Comparison of ENCODE assay signal across 9 mouse cellular contexts in the genomic region with DNA sequence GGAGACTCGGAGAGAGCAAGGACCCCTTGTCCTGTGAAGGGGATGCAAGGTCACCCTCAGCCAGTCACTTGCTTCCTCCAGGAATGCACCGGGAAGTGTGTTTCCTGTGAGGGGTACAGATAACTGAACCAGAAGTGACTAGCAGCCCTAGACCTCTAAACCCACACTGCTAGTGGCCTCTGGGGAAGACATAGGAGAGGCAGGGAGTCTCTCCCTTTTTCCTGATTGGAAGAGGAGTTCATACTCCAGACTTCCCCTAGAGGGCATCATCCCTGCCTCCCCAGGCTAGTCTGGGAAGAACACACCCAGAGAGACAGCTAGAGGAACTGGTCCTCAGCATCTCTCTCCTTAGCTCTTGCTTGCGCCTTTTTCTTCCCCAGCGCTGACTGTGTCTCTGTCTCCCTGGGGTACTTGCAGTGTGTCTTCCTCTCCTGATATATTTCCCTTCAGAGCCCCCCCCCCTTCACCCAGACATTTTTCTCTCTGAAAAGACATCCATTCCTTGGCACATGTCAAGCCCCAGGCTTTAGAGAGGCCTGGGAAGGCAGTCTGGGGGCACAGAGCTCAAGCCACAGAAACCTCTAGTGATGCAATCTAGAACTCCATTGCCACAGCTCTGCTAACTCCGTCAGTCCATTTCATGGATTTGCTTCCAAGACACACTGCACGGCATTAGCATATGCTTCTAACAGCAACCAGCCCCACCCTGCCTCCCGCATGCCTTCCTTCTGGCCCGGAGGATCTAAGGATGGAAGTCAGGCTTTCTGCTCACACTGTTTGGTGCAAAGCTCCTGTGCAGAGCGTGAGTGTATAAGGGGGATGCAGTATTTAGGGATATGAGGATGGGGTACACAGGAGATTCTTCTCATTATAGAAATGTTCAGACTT. TPM values are rescaled to one million over a fixed set of nuclear protein-coding genes. Genes with fewer than 3 reads are reported as not detected.
A peak's percentile ranks its signal among the peaks of the same experiment; 100 is the strongest.
DNase-seq lines count a peak whose midpoint lies in the region; ATAC-seq lines count a peak whose summit lies in the region.
"Had no signal": no experiment of that assay in that cellular context is flagged by ENCODE, and none has a peak within 500 bp of the region (broad histone marks: within the 10 kb centered on the region; RNA-seq: fewer than 3 reads in every experiment).

No protein-coding gene starts in this region.

- peak; percentile 10; the same call in 1 of the 2 replicates for ATAC-seq in forebrain, embryonic 14.5 days
- ATAC-seq in midbrain, embryonic 14.5 days (ENCODE audit: low FRiP score, low TSS enrichment): no peak
- ATAC-seq in midbrain, embryonic 15.5 days (replicated peaks): no peak
- no peak for ATAC-seq in embryonic facial prominence, embryonic 11.5 days (replicated peaks; ENCODE audit: insufficient number of reproducible peaks, low FRiP score, low TSS enrichment, low read depth)

- H3K27ac ChIP-seq in forebrain, embryonic 14.5 days (ENCODE audit: low read depth, low read length): no peak overlapping the region
- no peak overlapping the region for H3K27ac ChIP-seq in forebrain, embryonic 10.5 days
- H3K27ac ChIP-seq in midbrain, embryonic 14.5 days (replicated peaks; ENCODE audit: low read depth, low read length): no peak overlapping the region
- H3K27ac ChIP-seq in midbrain, embryonic 15.5 days: no peak overlapping the region
- H3K27ac ChIP-seq in embryonic facial prominence, embryonic 11.5 days (replicated peaks; ENCODE audit: low read depth, low read length): no peak overlapping the region
- H3K27ac ChIP-seq: neural tube, embryonic 12.5 days had no signal

- 74% methylated on average over 9 of the region's 9 CpGs for WGBS in forebrain, embryonic 14.5 days
- WGBS in forebrain, embryonic 10.5 days: 76% methylated on average over 9 of the region's 9 CpGs
- WGBS in midbrain, embryonic 14.5 days: 68% methylated on average over 9 of the region's 9 CpGs
- WGBS in midbrain, embryonic 15.5 days: 69% methylated on average over 9 of the region's 9 CpGs
- WGBS in embryonic facial prominence, embryonic 11.5 days: 68% methylated on average over 9 of the region's 9 CpGs

- no peak overlapping the region for H3K4me2 ChIP-seq in forebrain, embryonic 14.5 days (ENCODE audit: low read length)
- H3K4me2 ChIP-seq in midbrain, embryonic 14.5 days (ENCODE audit: low read length): no peak overlapping the region
- H3K4me2 ChIP-seq in midbrain, embryonic 15.5 days: no peak overlapping the region
- no peak overlapping the region for H3K4me2 ChIP-seq in embryonic facial prominence, embryonic 11.5 days (ENCODE audit: low read depth, low read length)
- H3K4me2 ChIP-seq: neural tube, embryonic 12.5 days had no signal

- H3K4me3 ChIP-seq in forebrain, embryonic 14.5 days (ENCODE audit: low read depth, low read length): no peak overlapping the region
- no peak overlapping the region for H3K4me3 ChIP-seq in forebrain, embryonic 10.5 days
- H3K4me3 ChIP-seq in midbrain, embryonic 14.5 days (replicated peaks; ENCODE audit: low read depth, low read length): no peak overlapping the region
- no peak overlapping the region for H3K4me3 ChIP-seq in midbrain, embryonic 15.5 days
- H3K4me3 ChIP-seq in embryonic facial prominence, embryonic 11.5 days (ENCODE audit: low read depth, low read length): no peak overlapping the region
- H3K4me3 ChIP-seq: neural tube, embryonic 12.5 days had no signal

- no peaks in the 10 kb centered on the region for H3K4me1 ChIP-seq in forebrain, embryonic 14.5 days (ENCODE audit: control insufficient read depth, insufficient read depth, low read length)
- H3K4me1 ChIP-seq in forebrain, embryonic 10.5 days: peaks cover 9% of the 10 kb centered on the region; the same call in 1 of the 2 replicates
- H3K4me1 ChIP-seq in midbrain, embryonic 14.5 days (ENCODE audit: control insufficient read depth, insufficient read depth, low read length): no peaks in the 10 kb centered on the region
- no peaks in the 10 kb centered on the region for H3K4me1 ChIP-seq in midbrain, embryonic 15.5 days
- no peaks in the 10 kb centered on the region for H3K4me1 ChIP-seq in embryonic facial prominence, embryonic 11.5 days (ENCODE audit: control insufficient read depth, insufficient read depth, low read length)
- H3K4me1 ChIP-seq: neural tube, embryonic 12.5 days had no signal

- H3K36me3 ChIP-seq in forebrain, embryonic 14.5 days (ENCODE audit: control insufficient read depth, insufficient read depth, low read length): no peaks in the 10 kb centered on the region
- no peaks in the 10 kb centered on the region for H3K36me3 ChIP-seq in forebrain, embryonic 10.5 days (replicated peaks)
- H3K36me3 ChIP-seq in midbrain, embryonic 14.5 days (ENCODE audit: control insufficient read depth, insufficient read depth, low read length): no peaks in the 10 kb centered on the region
- H3K36me3 ChIP-seq in midbrain, embryonic 15.5 days (replicated peaks): no peaks in the 10 kb centered on the region
- H3K36me3 ChIP-seq in embryonic facial prominence, embryonic 11.5 days (replicated peaks; ENCODE audit: control insufficient read depth, insufficient read depth, low read depth, low read length): no peaks in the 10 kb centered on the region
- H3K36me3 ChIP-seq: neural tube, embryonic 12.5 days had no signal

- no peaks in the 10 kb centered on the region for H3K9me3 ChIP-seq in forebrain, embryonic 14.5 days (replicated peaks; ENCODE audit: control insufficient read depth, low read length)
- no peaks in the 10 kb centered on the region for H3K9me3 ChIP-seq in forebrain, embryonic 10.5 days
- H3K9me3 ChIP-seq in midbrain, embryonic 14.5 days (ENCODE audit: control insufficient read depth, low read length): no peaks in the 10 kb centered on the region
- no peaks in the 10 kb centered on the region for H3K9me3 ChIP-seq in midbrain, embryonic 15.5 days
- H3K9me3 ChIP-seq in embryonic facial prominence, embryonic 11.5 days (replicated peaks; ENCODE audit: control insufficient read depth, low read length): no peaks in the 10 kb centered on the region
- H3K9me3 ChIP-seq: neural tube, embryonic 12.5 days had no signal

- H3K9ac ChIP-seq in forebrain, embryonic 14.5 days (ENCODE audit: low read length): no peak overlapping the region
- no peak overlapping the region for H3K9ac ChIP-seq in midbrain, embryonic 14.5 days (replicated peaks; ENCODE audit: low read length)
- no peak overlapping the region for H3K9ac ChIP-seq in midbrain, embryonic 15.5 days
- H3K9ac ChIP-seq in embryonic facial prominence, embryonic 11.5 days (replicated peaks; ENCODE audit: low read length): no peak overlapping the region
- H3K9ac ChIP-seq: neural tube, embryonic 12.5 days had no signal

- DNase-seq in forebrain, embryonic 14.5 days (ENCODE audit: low spot score): peak; percentile 45
- no peak for DNase-seq in forebrain, embryonic 10.5 days (ENCODE audit: extremely low spot score, low spot score)
- peak; percentile 35 for DNase-seq in midbrain, embryonic 14.5 days
- DNase-seq in embryonic facial prominence, embryonic 11.5 days (ENCODE audit: low spot score): peak; percentile 42
- peak; percentile 36 for DNase-seq in mesoderm, embryonic 11.5 days (ENCODE audit: low read depth, low spot score)
- DNase-seq in ovary, postnatal 14 days (ENCODE audit: low spot score): no peak
- no peak for DNase-seq in spleen, postnatal 36 days (ENCODE audit: low spot score in 2 of 2)

- no peaks in the 10 kb centered on the region for H3K27me3 ChIP-seq in forebrain, embryonic 14.5 days (replicated peaks; ENCODE audit: control insufficient read depth, insufficient read depth, low read length)
- no peaks in the 10 kb centered on the region for H3K27me3 ChIP-seq in forebrain, embryonic 10.5 days (ENCODE audit: poor library complexity, severe bottlenecking)
- no peaks in the 10 kb centered on the region for H3K27me3 ChIP-seq in midbrain, embryonic 14.5 days (ENCODE audit: control insufficient read depth, insufficient read depth, low read length)
- H3K27me3 ChIP-seq in midbrain, embryonic 15.5 days (replicated peaks): no peaks in the 10 kb centered on the region
- H3K27me3 ChIP-seq in embryonic facial prominence, embryonic 11.5 days (ENCODE audit: control insufficient read depth, insufficient read depth, low read length): no peaks in the 10 kb centered on the region
- H3K27me3 ChIP-seq: neural tube, embryonic 12.5 days had no signal

RNA-seq across cellular contexts. Expression of gene BC017158, which starts 59.1 kb away (rescaled TPM):
- polyA plus RNA-seq in forebrain, embryonic 14.5 days (2014; fragmentation: Nextera tagmentation; extraction: Ambion mirVana): 9.9 and 11.3 TPM in 2 replicates
- polyA plus RNA-seq in forebrain, embryonic 10.5 days (2016; fragmentation: Nextera tagmentation; extraction: Ambion mirVana): 22.0 and 26.2 TPM in 2 replicates
- polyA plus RNA-seq in midbrain, embryonic 14.5 days (2014; fragmentation: Nextera tagmentation; extraction: Ambion mirVana): 20.1 and 20.2 TPM in 2 replicates
- 21.6 and 24.6 TPM in 2 replicates for polyA plus RNA-seq in midbrain, embryonic 15.5 days (2015; fragmentation: Nextera tagmentation; extraction: Ambion mirVana)
- 19.4 and 20.1 TPM in 2 replicates for polyA plus RNA-seq in embryonic facial prominence, embryonic 11.5 days (2014; fragmentation: Nextera tagmentation; extraction: Ambion mirVana)

Comparison
In these comparisons a context has a peak if more than half of its experiments do, and no peak if none do; other contexts are left out.
1. DNase-seq: peak in forebrain, embryonic 14.5 days (single experiment), midbrain, embryonic 14.5 days (single experiment), embryonic facial prominence, embryonic 11.5 days (single experiment) and mesoderm, embryonic 11.5 days (single experiment); none in forebrain, embryonic 10.5 days (single experiment), ovary, postnatal 14 days (single experiment) and spleen, postnatal 36 days (0 of 2).